In the genomic region with DNA sequence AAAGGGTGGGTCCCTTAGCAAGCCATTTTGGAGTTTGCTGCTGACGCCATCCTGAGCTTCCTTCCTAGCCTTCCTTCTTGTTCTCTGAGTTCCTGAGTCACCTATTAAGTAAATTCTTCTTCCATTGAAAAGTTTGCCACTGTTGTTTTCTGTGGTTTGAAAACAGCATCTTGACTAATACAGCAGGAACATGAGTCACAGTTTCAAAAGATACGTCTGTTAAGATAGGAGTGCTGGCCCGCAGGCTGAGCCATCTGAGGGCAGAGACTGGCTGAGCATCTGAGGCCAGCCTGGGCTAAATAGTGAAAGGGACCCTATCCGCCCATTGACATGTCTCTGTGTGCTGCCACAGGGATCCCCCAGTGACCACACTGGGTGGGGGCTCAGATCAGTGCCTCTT, we compare ENCODE assay signal across 22 mouse cellular contexts.
A peak's percentile ranks its signal among the peaks of the same experiment; 100 is the strongest.
DNase-seq lines count a peak whose midpoint lies in the region; ATAC-seq and TF ChIP-seq lines count a peak whose summit lies in the region.
"Had no signal": no experiment of that assay in that cellular context is flagged by ENCODE, and none has a peak within 500 bp of the region (broad histone marks: within the 10 kb centered on the region; RNA-seq: fewer than 3 reads in every experiment).

No protein-coding gene starts in this region.

- POLR2A ChIA-PET in Patski (lab: Charles Lee) = no interaction called here

- ATAC-seq in Patski = peak; percentile 69
- peak; percentile 72 for ATAC-seq in megakaryocyte, adult 5-6 weeks (ENCODE audit: poor library complexity, severe bottlenecking)
- ATAC-seq: forebrain, embryonic 16.5 days; inflammation-experienced regulatory T-cells, adult 6 months; midbrain, embryonic 16.5 days had no signal

- no peaks in the 10 kb centered on the region for H3K27me3 ChIP-seq in Patski
- H3K27me3 ChIP-seq: embryonic facial prominence, embryonic 12.5 days; hindbrain, embryonic 15.5 days; neural tube, embryonic 12.5 days had no signal

- intact Hi-C loops in heart, postnatal 14 days (cut with DNase I) = no loop called here

- in situ Hi-C loops in Patski (cut with MboI; ENCODE audit: low pct_unique_long_range_greater_than_20kb) = no loop called here

- no peak for TF ChIP-seq CTCF in Patski (IDR thresholded peaks at IDR 0.05)

- DNase-seq in 3134 (ENCODE audit: extremely low read depth, insufficient read length, low spot score) (peak; percentile 67), 416B (ENCODE audit: low read depth) (peak; percentile 97), Patski (ENCODE audit: low read depth, low spot score) (no peak)
- DNase-seq in frontal cortex, postnatal 25 days (ENCODE audit: low spot score in 2 of 2) = no peak
- no peak for DNase-seq in gastrocnemius, postnatal 4 days (ENCODE audit: low spot score in 2 of 2)
- no peak for DNase-seq in kidney, postnatal 25 days
- no peak for DNase-seq in heart, postnatal 14 days
- DNase-seq: adrenal gland, adult 8-10 months; cerebellum, adult 9-10 months; embryo, embryonic 11 days; heart, adult 18-20 months; kidney, adult 11 months; layer of hippocampus, postnatal 36 days; lung, embryonic 14.5 days; right cerebral cortex, adult 18-20 months had no signal

- CTCF ChIA-PET in Patski (lab: Charles Lee) = no interaction called here

Comparison
In these comparisons a context has a peak if more than half of its experiments do, and no peak if none do; other contexts are left out.
1. DNase-seq: peak in 3134 (single experiment) and 416B (single experiment); none in Patski (single experiment), frontal cortex, postnatal 25 days (0 of 2), gastrocnemius, postnatal 4 days (0 of 2), kidney, postnatal 25 days (0 of 2) and heart, postnatal 14 days (0 of 2).